Mouse (Mus musculus) testis, adult 2 months (tissue): Measurements from ENCODE around the gene Gm21060.

ENCODE experiments used
- CTCF ChIP-seq: fragments of 200-500 bp; IDR thresholded peaks from 2 replicates; pipeline ENCODE4 v1.5.1; 2012; ENCODE audit warnings: low read depth, mild to moderate bottlenecking, inconsistent platforms, low read length, moderate library complexity; ENCODE audit not compliant: control insufficient read depth, insufficient read depth, insufficient replicate concordance
- POLR2A ChIP-seq: fragments of 200-500 bp; IDR thresholded peaks from 2 replicates; pipeline ENCODE4 v1.6.1; 2012; ENCODE audit warnings: low read depth, mild to moderate bottlenecking, inconsistent platforms, low read length, moderate library complexity; ENCODE audit not compliant: control insufficient read depth

GRCm38 (mm10) chr19:61275446-61275845, 21.4 kb downstream of the Gm21060 start:
- TF ChIP-seq CTCF (no peak), POLR2A (no peak)
